Mouse (Mus musculus): ENCODE measurements around the gene Fmo3. TPM values are rescaled to one million over a fixed set of nuclear protein-coding genes. Genes with fewer than 3 reads are reported as not detected.

Gene Fmo3
- total RNA-seq, 2 experiments from 2014 or later, result not detected

GRCm38 (mm10) chr1:162931310-162931875 lies 52.9 kb downstream of the Fmo3 start:
- DNase-seq (ENCODE audit: low spot score in 2 of 2), result no peak

GRCm38 (mm10) chr1:162930631-162931030 lies 53.7 kb downstream of the Fmo3 start:
- no peak for DNase-seq (ENCODE audit: low spot score in 2 of 2)

- no peak for DNase-seq (ENCODE audit: low spot score in 2 of 2)
Observed at GRCm38 (mm10) chr1:162929146-162929545, 55.2 kb downstream of the Fmo3 start.

GRCm38 (mm10) chr1:162925121-162925520 lies 59.2 kb downstream of the Fmo3 start:
- DNase-seq (ENCODE audit: low spot score in 2 of 2), result no peak

- DNase-seq (ENCODE audit: low spot score in 2 of 2), result no peak
Observed at GRCm38 (mm10) chr1:162916661-162917060, 67.7 kb downstream of the Fmo3 start.

- DNase-seq (ENCODE audit: low spot score in 2 of 2), result no peak
Observed at GRCm38 (mm10) chr1:162914932-162915556, 69.3 kb downstream of the Fmo3 start.

- no peak for DNase-seq (ENCODE audit: low spot score in 2 of 2)
Observed at GRCm38 (mm10) chr1:162912085-162912484, 72.2 kb downstream of the Fmo3 start.

Other genes with a start within 250 kb of the Fmo3 start
- 100 to 1,000 TPM; 117 to 194 TPM for gene Prrc2c, start 244.0 kb downstream of the Fmo3 start, total RNA-seq (2021)
- gene Fmo4, start 170.6 kb downstream of the Fmo3 start, total RNA-seq (2021), result 1 to 10 TPM; 1.9 to 2.3 TPM
- 100 to 1,000 TPM; 283 to 539 TPM for gene Fmo1, start 117.9 kb downstream of the Fmo3 start, total RNA-seq (2021)
- gene Fmo2, start 85.8 kb downstream of the Fmo3 start, total RNA-seq (2021), result 10 to 100 TPM; 63.6 to 67.0 TPM
- gene Fmo6, start 47.0 kb downstream of the Fmo3 start, total RNA-seq (2021), result not detected
- gene Mroh9, start 101.1 kb upstream of the Fmo3 start, total RNA-seq (2021), result not detected

All from adrenal gland, adult 18-20 months (tissue).